Mouse (Mus musculus) kidney, adult 2 months (tissue): ENCODE measurements around the gene Snx29.

ENCODE experiments used
- CTCF ChIP-seq: fragments of 200-500 bp; conservative IDR thresholded peaks from 2 replicates; pipeline ENCODE4 v1.5.1; 2011; ENCODE audit warnings: low read depth, mild to moderate bottlenecking, control low read depth, low read length, moderate library complexity, mixed read lengths; ENCODE audit not compliant: insufficient read depth, insufficient read length
- POLR2A ChIP-seq: fragments of 200-500 bp; IDR thresholded peaks from one replicate; pipeline ENCODE4 v1.6.1; 2011; ENCODE audit warnings: low read depth, low read length, control low read depth

DNA sequence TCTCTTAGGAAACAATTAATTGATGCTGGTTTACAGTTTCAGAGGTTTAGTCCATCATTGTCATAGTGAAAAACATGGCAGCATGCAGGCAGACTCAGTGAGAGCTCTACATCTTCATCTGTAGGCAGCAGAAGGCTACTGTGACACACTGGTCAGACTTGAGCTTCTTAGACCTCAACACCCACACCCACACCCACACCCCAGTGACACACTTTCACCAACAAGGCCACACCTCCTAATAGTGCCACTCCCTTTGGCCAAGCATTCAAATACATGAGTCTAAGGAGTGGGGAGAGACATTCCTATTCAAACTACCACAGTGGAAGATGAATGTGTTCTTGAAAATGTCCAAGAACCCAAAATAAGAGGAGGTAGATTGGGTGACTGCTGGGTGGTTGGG, 460.6 kb downstream of the Snx29 start:
- TF ChIP-seq POLR2A, result no peak
- TF ChIP-seq CTCF, result no peak
